In genomic region chr6:17642739-17643138, GRCm38 (mm10) we compare ENCODE assay signal across 27 mouse cellular contexts. TPM values are rescaled to one million over a fixed set of nuclear protein-coding genes. Genes with fewer than 3 reads are reported as not detected.
DNase-seq lines count a peak whose midpoint lies in the region; ATAC-seq and TF ChIP-seq lines count a peak whose summit lies in the region.
"Had no signal": no experiment of that assay in that cellular context is flagged by ENCODE, and none has a peak within 500 bp of the region (broad histone marks: within the 10 kb centered on the region; RNA-seq: fewer than 3 reads in every experiment).

No protein-coding gene starts in this region.

- peaks cover 18% of the 10 kb centered on the region for H3K4me1 ChIP-seq in liver, postnatal 0 days (ENCODE audit: insufficient read depth)
- H3K4me1 ChIP-seq in liver, embryonic 12.5 days = peaks cover 38% of the 10 kb centered on the region
- H3K4me1 ChIP-seq in thymus, adult 2 months (replicated peaks; ENCODE audit: control insufficient read depth, insufficient read depth, low read length) = peaks cover 2% of the 10 kb centered on the region; the same call in 1 of the 2 replicates

- TF ChIP-seq EP300 in liver, postnatal 0 days (IDR thresholded peaks at IDR 0.05; ENCODE audit: low read depth) = no peak

- H3K9ac ChIP-seq in liver, postnatal 0 days (replicated peaks) = no peak overlapping the region
- H3K9ac ChIP-seq in liver, embryonic 12.5 days = no peak overlapping the region
- H3K9ac ChIP-seq: embryonic facial prominence, embryonic 12.5 days; embryonic facial prominence, embryonic 15.5 days; forebrain, postnatal 0 days; heart, embryonic 13.5 days; hindbrain, embryonic 13.5 days had no signal

- H3K36me3 ChIP-seq in liver, postnatal 0 days (replicated peaks; ENCODE audit: insufficient read depth, low read length) = no peaks in the 10 kb centered on the region
- H3K36me3 ChIP-seq in liver, embryonic 12.5 days = peaks cover 5% of the 10 kb centered on the region
- no peaks in the 10 kb centered on the region for H3K36me3 ChIP-seq in thymus, adult 2 months (ENCODE audit: control insufficient read depth, insufficient read depth, low read length)
- H3K36me3 ChIP-seq: embryonic facial prominence, embryonic 12.5 days; embryonic facial prominence, embryonic 15.5 days; hindbrain, embryonic 13.5 days had no signal

- no peak for TF ChIP-seq CTCF in liver, postnatal 0 days (IDR thresholded peaks at IDR 0.05; ENCODE audit: low read depth)
- TF ChIP-seq CTCF in thymus, adult 2 months (IDR thresholded peaks at IDR 0.05; ENCODE audit: borderline replicate concordance, control insufficient read depth, extremely low read depth, insufficient read depth, low read length, poor library complexity) = no peak

- no peaks in the 10 kb centered on the region for H3K27me3 ChIP-seq in liver, postnatal 0 days (ENCODE audit: insufficient read depth, low read length)
- H3K27me3 ChIP-seq in liver, embryonic 12.5 days (replicated peaks) = no peaks in the 10 kb centered on the region
- no peaks in the 10 kb centered on the region for H3K27me3 ChIP-seq in thymus, adult 2 months (ENCODE audit: control insufficient read depth, insufficient read depth, low read length)
- H3K27me3 ChIP-seq: embryonic facial prominence, embryonic 12.5 days; embryonic facial prominence, embryonic 15.5 days; heart, embryonic 13.5 days; hindbrain, embryonic 13.5 days; Patski had no signal

- WGBS in liver, postnatal 0 days (ENCODE audit: insufficient replicate concordance) = 33% methylated on average over 3 of the region's 3 CpGs
- 30% methylated on average over 3 of the region's 3 CpGs for whole genome bisulfite sequencing in liver, embryonic 12.5 days (ENCODE audit: insufficient replicate concordance)
- 13% methylated on average over 3 of the region's 3 CpGs for WGBS in thymus, adult 2 months

- no peak for ATAC-seq in liver, postnatal 0 days
- no peak for ATAC-seq in liver, embryonic 12.5 days
- peak; percentile 6 for ATAC-seq in CD4-positive, CD25-positive, alpha-beta regulatory T cell, adult 4 months
- peak; percentile 78 for ATAC-seq in granulocyte monocyte progenitor cell, adult 5-6 weeks (replicated peaks; ENCODE audit: poor library complexity, severe bottlenecking)
- ATAC-seq in megakaryocyte progenitor cell, adult 5-6 weeks (replicated peaks; ENCODE audit: poor library complexity) = peak; percentile 49; the same call in 1 of the 2 replicates
- ATAC-seq: forebrain, embryonic 14.5 days; forebrain, postnatal 0 days; hindbrain, embryonic 16.5 days; Patski had no signal

- no peak for DNase-seq in liver, postnatal 0 days
- no peak for DNase-seq in frontal cortex, postnatal 10 days (ENCODE audit: low spot score in 2 of 2)
- DNase-seq in thymus, adult 2 months = no peak
- DNase-seq in ovary, postnatal 10 days (ENCODE audit: low spot score) = no peak
- DNase-seq: adrenal gland, postnatal 10 days; adrenal gland, postnatal 36 days; B cell, adult 2 months; cerebellum, adult 18-20 months; cerebellum, adult 9-10 months; cerebellum, postnatal 14 days; forebrain, postnatal 0 days; gastrocnemius, postnatal 25 days; heart, adult 2 months; heart, postnatal 14 days had no signal

- H3K27ac ChIP-seq in liver, postnatal 0 days (ENCODE audit: low read depth) = 0 out of 2 replicates have a peak overlapping the region, but pooled peaks have one; percentile 6
- no peak overlapping the region for H3K27ac ChIP-seq in liver, embryonic 12.5 days
- H3K27ac ChIP-seq in thymus, adult 2 months (ENCODE audit: control insufficient read depth, insufficient read depth, low read length) = no peak overlapping the region
- H3K27ac ChIP-seq: embryonic facial prominence, embryonic 12.5 days; embryonic facial prominence, embryonic 15.5 days; heart, adult 2 months; heart, embryonic 10.5 days; heart, embryonic 13.5 days; hindbrain, embryonic 10.5 days; hindbrain, embryonic 13.5 days had no signal

- no peak overlapping the region for H3K4me3 ChIP-seq in liver, postnatal 0 days (ENCODE audit: low read depth, low read length)
- no peak overlapping the region for H3K4me3 ChIP-seq in liver, embryonic 12.5 days
- H3K4me3 ChIP-seq in thymus, adult 2 months (ENCODE audit: control insufficient read depth, insufficient read depth, low read length) = no peak overlapping the region
- H3K4me3 ChIP-seq: embryonic facial prominence, embryonic 12.5 days; embryonic facial prominence, embryonic 15.5 days; heart, adult 2 months; heart, embryonic 10.5 days; heart, embryonic 13.5 days; hindbrain, embryonic 10.5 days; hindbrain, embryonic 13.5 days had no signal

- 0 out of 2 replicates have a peak, but pooled peaks cover 2% of the 10 kb centered on the region for H3K9me3 ChIP-seq in liver, postnatal 0 days (ENCODE audit: low read length)
- H3K9me3 ChIP-seq in liver, embryonic 12.5 days (replicated peaks) = no peaks in the 10 kb centered on the region
- H3K9me3 ChIP-seq: embryonic facial prominence, embryonic 12.5 days; embryonic facial prominence, embryonic 15.5 days; heart, embryonic 10.5 days; heart, embryonic 13.5 days; hindbrain, embryonic 13.5 days had no signal

- TF ChIP-seq POLR2A in thymus, adult 2 months (IDR thresholded peaks at IDR 0.05; ENCODE audit: control insufficient read depth, extremely low read depth, insufficient read depth, low read length, poor library complexity) = no peak

- no peak overlapping the region for H3K4me2 ChIP-seq in liver, postnatal 0 days (ENCODE audit: low read depth, low read length)
- H3K4me2 ChIP-seq in liver, embryonic 12.5 days = no peak overlapping the region
- H3K4me2 ChIP-seq: embryonic facial prominence, embryonic 12.5 days; embryonic facial prominence, embryonic 15.5 days; heart, embryonic 13.5 days; hindbrain, embryonic 13.5 days had no signal

RNA-seq across cellular contexts. Expression of gene Capza2, which starts 6.7 kb away (rescaled TPM):
- 104 and 107 TPM in 2 replicates for polyA plus RNA-seq in liver, postnatal 0 days (2015; fragmentation: Nextera tagmentation; extraction: Ambion mirVana)
- polyA plus RNA-seq in liver, embryonic 12.5 days (2016; fragmentation: Nextera tagmentation; extraction: Ambion mirVana) = 103 TPM in 2 replicates
- 100 to 1,000 TPM; 291 to 322 TPM for polyA plus RNA-seq in CD4-positive, CD25-positive, alpha-beta regulatory T cell, adult 4 months (2017; shearing (Covaris generic))
- 193 and 213 TPM in 2 replicates for total RNA-seq in granulocyte monocyte progenitor cell, adult 5-6 weeks (2014; fragmentation: Nextera tagmentation)
- total RNA-seq in granulocyte monocyte progenitor cell, adult 5-6 weeks (2017) = 372 and 413 TPM in 2 replicates
- 277 and 326 TPM in 2 replicates for total RNA-seq in megakaryocyte progenitor cell, adult 5-6 weeks (2015)
- total RNA-seq in megakaryocyte progenitor cell, adult 5-6 weeks (2017) = 334 and 345 TPM in 2 replicates
- 17.1 and 18.2 TPM in 2 replicates for polyA plus RNA-seq in thymus, adult 2 months (2012; rRNA removed)

RNA-seq across cellular contexts. Expression of gene St7, which starts 50.0 kb away (rescaled TPM):
- 11.0 and 11.9 TPM in 2 replicates for polyA plus RNA-seq in liver, postnatal 0 days (2015; fragmentation: Nextera tagmentation; extraction: Ambion mirVana)
- 13.8 and 14.5 TPM in 2 replicates for polyA plus RNA-seq in liver, embryonic 12.5 days (2016; fragmentation: Nextera tagmentation; extraction: Ambion mirVana)
- polyA plus RNA-seq in CD4-positive, CD25-positive, alpha-beta regulatory T cell, adult 4 months (2017; shearing (Covaris generic)) = 1 to 10 TPM; 1.5 to 2.6 TPM
- 30.0 and 31.2 TPM in 2 replicates for total RNA-seq in granulocyte monocyte progenitor cell, adult 5-6 weeks (2014; fragmentation: Nextera tagmentation)
- total RNA-seq in granulocyte monocyte progenitor cell, adult 5-6 weeks (2017) = 42.6 and 45.5 TPM in 2 replicates
- total RNA-seq in megakaryocyte progenitor cell, adult 5-6 weeks (2015) = 32.6 and 46.3 TPM in 2 replicates
- 37.4 and 40.3 TPM in 2 replicates for total RNA-seq in megakaryocyte progenitor cell, adult 5-6 weeks (2017)
- polyA plus RNA-seq in thymus, adult 2 months (2012; rRNA removed) = 8.6 and 9.7 TPM in 2 replicates

Comparison
In these comparisons a context has a peak if more than half of its experiments do, and no peak if none do; other contexts are left out.
1. ATAC-seq: peak in CD4-positive, CD25-positive, alpha-beta regulatory T cell, adult 4 months (single experiment), granulocyte monocyte progenitor cell, adult 5-6 weeks (single experiment) and megakaryocyte progenitor cell, adult 5-6 weeks (single experiment); none in liver, postnatal 0 days (single experiment) and liver, embryonic 12.5 days (single experiment).